Mouse (Mus musculus) intestine, postnatal 0 days (tissue): Measurements from ENCODE around the gene Pef1. TPM values are rescaled to one million over a fixed set of nuclear protein-coding genes. Genes with fewer than 3 reads are reported as not detected.

Experiments
- ATAC-seq: fragments of 200-750 bp; cut with Nextera tagmentation; 2 replicates; pipeline ENCODE4 v1.8.0; 2017; ENCODE audit warnings: mild to moderate bottlenecking, moderate TSS enrichment, moderate library complexity
- H3K27ac ChIP-seq: fragments of 300-500 bp; sonication (generic); 2 replicates; pipeline ENCODE4 v1.5.1; 2014; ENCODE audit warnings: mild to moderate bottlenecking, low read depth, low read length, moderate library complexity
- H3K27me3 ChIP-seq: fragments of 300-500 bp; sonication (generic); replicated peaks from 2 replicates; pipeline ENCODE4 v1.6.1; 2014; ENCODE audit warnings: low read length, mixed read lengths; ENCODE audit not compliant: control insufficient read depth, insufficient read depth
- H3K36me3 ChIP-seq: fragments of 300-500 bp; sonication (generic); 2 replicates; pipeline ENCODE4 v1.6.1; 2014; ENCODE audit warnings: mild to moderate bottlenecking, moderate library complexity; ENCODE audit not compliant: control insufficient read depth, insufficient read depth
- H3K4me1 ChIP-seq: fragments of 300-500 bp; sonication (generic); replicated peaks from 2 replicates; pipeline ENCODE4 v1.6.1; 2014; ENCODE audit warnings: antibody characterized with exemption, low read length, mixed read lengths; ENCODE audit not compliant: control insufficient read depth, insufficient read depth
- H3K4me2 ChIP-seq: fragments of 300-500 bp; sonication (generic); replicated peaks from 2 replicates; pipeline ENCODE4 v1.6.1; 2014; ENCODE audit warnings: low read depth, mild to moderate bottlenecking, moderate library complexity
- H3K4me3 ChIP-seq: fragments of 300-500 bp; sonication (generic); 2 replicates; pipeline ENCODE4 v1.5.1; 2014; ENCODE audit warnings: low read depth, low read length
- H3K9ac ChIP-seq: fragments of 300-500 bp; sonication (generic); 2 replicates; pipeline ENCODE4 v1.6.1; 2014; ENCODE audit warnings: mild to moderate bottlenecking, low read depth, low read length
- H3K9me3 ChIP-seq: fragments of 300-500 bp; sonication (generic); 2 replicates; pipeline ENCODE4 v1.6.1; 2016; ENCODE audit warnings: mixed run types; ENCODE audit not compliant: control insufficient read depth
- CTCF ChIP-seq: sonication (generic); IDR thresholded peaks from 2 replicates; pipeline ENCODE4 v1.5.1; 2016; ENCODE audit warnings: low read depth, mild to moderate bottlenecking, control low read depth, antibody characterized with exemption, moderate library complexity
- WGBS: fragments of 180-500 bp; shearing (Covaris S2); extraction: QIAGEN DNeasy Blood & Tissue Kit; methylation state at CpG from one replicate; pipeline ENCODE4 v1.1.7; 2014; 5-methylcytosine and 5-hydroxymethylcytosine counted together
- polyA plus RNA-seq: library from polyadenylated mRNA; unstranded; fragments of >200 nt; fragmentation: Nextera tagmentation; extraction: Ambion mirVana; gene quantifications from 2 replicates; pipeline ENCODE4 v1.2.1, GENCODE M21; 2015

The Pef1 gene
- polyA plus RNA-seq, 1 experiment from 2014 or later: 73.4 TPM

GRCm38 (mm10) chr4:130084331-130084945, 17.9 kb upstream of the Pef1 start:
- WGBS: 69% methylated on average over 7 of the region's 7 CpGs
- Histone ChIP-seq H3K36me3 (no peaks in the 10 kb centered on the region), H3K27ac (no peak overlapping the region), H3K4me2 (no peak overlapping the region), H3K9me3 (no peaks in the 10 kb centered on the region), H3K4me1 (no peaks in the 10 kb centered on the region), H3K9ac (no peak overlapping the region), H3K4me3 (no peak overlapping the region), H3K27me3 (no peaks in the 10 kb centered on the region; the same call in 1 of the 2 replicates)
- no peak for TF ChIP-seq CTCF
- no peak for ATAC-seq

DNA sequence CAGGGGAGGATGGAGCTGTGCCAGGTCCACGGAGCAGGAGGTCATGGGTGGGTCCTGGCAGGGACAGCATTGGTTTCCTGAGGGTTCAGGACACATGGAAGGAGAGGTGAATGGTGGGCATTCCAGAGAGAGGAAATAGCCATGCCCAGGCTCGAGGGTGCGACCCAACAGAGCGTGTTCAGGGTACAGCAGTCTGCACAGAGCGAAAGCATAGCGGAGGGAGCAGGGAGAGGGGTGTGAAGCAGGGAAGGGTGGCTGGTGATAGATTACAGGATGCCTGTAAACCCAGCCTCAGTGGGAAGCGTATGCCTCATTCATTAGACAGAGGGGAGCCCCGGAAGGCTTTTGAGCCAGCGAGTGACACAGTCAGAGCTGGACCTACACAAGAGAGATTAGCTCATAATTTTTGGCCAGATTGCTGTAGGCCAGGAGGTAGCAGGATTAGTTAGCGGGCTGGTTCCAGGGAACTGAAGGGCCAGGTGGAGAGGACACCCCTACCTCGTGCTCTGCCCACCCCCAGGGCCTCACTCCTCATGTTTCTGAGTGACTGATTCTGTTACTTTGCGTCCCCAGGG, 17.0 kb upstream of the Pef1 start:
- no peak for TF ChIP-seq CTCF
- H3K36me3 ChIP-seq: no peaks in the 10 kb centered on the region
- no peak overlapping the region for H3K27ac ChIP-seq
- no peak for ATAC-seq
- no peak overlapping the region for H3K9ac ChIP-seq
- no peaks in the 10 kb centered on the region for H3K9me3 ChIP-seq
- no peak overlapping the region for H3K4me3 ChIP-seq
- no peak overlapping the region for H3K4me2 ChIP-seq
- WGBS: 72% methylated on average over 12 of the region's 12 CpGs
- H3K4me1 ChIP-seq: no peaks in the 10 kb centered on the region
- no peaks in the 10 kb centered on the region; the same call in 1 of the 2 replicates for H3K27me3 ChIP-seq

GRCm38 (mm10) chr4:130087293-130087692, 15.1 kb upstream of the Pef1 start:
- no peaks in the 10 kb centered on the region for H3K9me3 ChIP-seq
- TF ChIP-seq CTCF: peak; percentile 100
- no peak overlapping the region for H3K4me3 ChIP-seq
- WGBS: 12% methylated on average over 7 of the region's 7 CpGs
- no peaks in the 10 kb centered on the region for H3K4me1 ChIP-seq
- H3K9ac ChIP-seq: no peak overlapping the region
- no peak for ATAC-seq
- no peak overlapping the region for H3K27ac ChIP-seq
- H3K27me3 ChIP-seq: no peaks in the 10 kb centered on the region; the same call in 1 of the 2 replicates
- H3K36me3 ChIP-seq: 0 out of 2 replicates have a peak, but pooled peaks cover 2% of the 10 kb centered on the region
- no peak overlapping the region for H3K4me2 ChIP-seq

GRCm38 (mm10) chr4:130095137-130095536, 7.2 kb upstream of the Pef1 start:
- H3K9me3 ChIP-seq: no peaks in the 10 kb centered on the region
- H3K4me2 ChIP-seq: no peak overlapping the region
- H3K27ac ChIP-seq: no peak overlapping the region
- no peaks in the 10 kb centered on the region for H3K4me1 ChIP-seq
- H3K9ac ChIP-seq: no peak overlapping the region
- peaks cover 8% of the 10 kb centered on the region; the same call in 1 of the 2 replicates for H3K36me3 ChIP-seq
- H3K4me3 ChIP-seq: no peak overlapping the region
- 80% methylated on average over 3 of the region's 3 CpGs for WGBS
- no peak for TF ChIP-seq CTCF
- H3K27me3 ChIP-seq: no peaks in the 10 kb centered on the region
- ATAC-seq: no peak

DNA sequence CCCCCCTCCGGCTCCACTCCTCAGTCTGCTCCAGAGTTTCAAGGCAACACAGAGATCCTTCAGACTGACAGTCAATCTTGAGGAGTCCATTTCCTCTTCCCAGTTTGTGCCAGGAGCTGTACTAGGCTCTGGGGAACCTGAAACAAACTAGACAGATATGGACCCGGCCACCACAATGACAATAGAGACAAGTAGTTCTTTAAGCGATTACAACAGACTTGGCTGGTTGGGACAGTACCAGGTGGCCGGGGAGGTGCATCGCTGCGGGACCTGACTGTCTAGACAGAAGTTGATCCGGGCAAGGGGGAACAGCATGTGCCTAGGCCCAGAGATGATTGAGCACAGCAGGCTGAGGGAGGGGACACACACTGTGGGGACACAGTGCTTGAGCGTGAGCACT, 1.2 kb upstream of the Pef1 start:
- WGBS: 38% methylated on average over 8 of the region's 8 CpGs
- Histone ChIP-seq H3K9ac (no peak overlapping the region), H3K27ac (peak overlapping the region; percentile 35; the same call in 1 of the 2 replicates), H3K4me1 (peaks cover 9% of the 10 kb centered on the region), H3K4me2 (no peak overlapping the region), H3K9me3 (no peaks in the 10 kb centered on the region), H3K4me3 (no peak overlapping the region), H3K27me3 (no peaks in the 10 kb centered on the region), H3K36me3 (no peaks in the 10 kb centered on the region; the same call in 1 of the 2 replicates)
- no peak for TF ChIP-seq CTCF
- no peak for ATAC-seq

- Histone ChIP-seq H3K27ac (peak overlapping the region; percentile 78), H3K4me3 (no peak overlapping the region), H3K36me3 (no peaks in the 10 kb centered on the region), H3K9ac (no peak overlapping the region), H3K4me1 (peaks cover 13% of the 10 kb centered on the region), H3K9me3 (no peaks in the 10 kb centered on the region), H3K27me3 (no peaks in the 10 kb centered on the region), H3K4me2 (no peak overlapping the region)
- ATAC-seq: no peak
- WGBS: 85% methylated on average over 12 of the region's 12 CpGs
- peak; percentile 55 for TF ChIP-seq CTCF
Measured at GRCm38 (mm10) chr4:130103632-130104031, 1.3 kb downstream of the Pef1 start.
